Mouse (Mus musculus): ENCODE results near the gene Sik2.

Sik2 gene

DNA sequence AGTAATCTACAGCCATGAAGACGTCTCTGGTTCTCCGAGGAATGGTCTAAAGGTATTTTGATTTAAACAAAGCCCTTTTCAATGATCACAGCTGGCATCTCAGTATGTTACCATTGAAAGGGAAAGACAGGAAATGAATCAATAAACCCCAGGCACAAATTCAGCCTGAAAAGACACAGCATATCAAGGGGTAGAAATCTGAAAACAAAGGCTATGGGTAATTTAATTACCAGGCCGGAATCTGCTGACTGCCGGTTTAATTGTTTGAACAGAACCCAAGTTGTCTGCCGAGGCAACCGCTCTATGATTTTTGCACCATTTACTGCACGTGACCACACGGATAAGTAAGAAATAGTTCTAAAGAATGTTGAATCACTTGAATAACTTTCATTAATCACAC lies 22.8 kb downstream of the Sik2 start:
- no peak for DNase-seq (ENCODE audit: low read depth)

DNA sequence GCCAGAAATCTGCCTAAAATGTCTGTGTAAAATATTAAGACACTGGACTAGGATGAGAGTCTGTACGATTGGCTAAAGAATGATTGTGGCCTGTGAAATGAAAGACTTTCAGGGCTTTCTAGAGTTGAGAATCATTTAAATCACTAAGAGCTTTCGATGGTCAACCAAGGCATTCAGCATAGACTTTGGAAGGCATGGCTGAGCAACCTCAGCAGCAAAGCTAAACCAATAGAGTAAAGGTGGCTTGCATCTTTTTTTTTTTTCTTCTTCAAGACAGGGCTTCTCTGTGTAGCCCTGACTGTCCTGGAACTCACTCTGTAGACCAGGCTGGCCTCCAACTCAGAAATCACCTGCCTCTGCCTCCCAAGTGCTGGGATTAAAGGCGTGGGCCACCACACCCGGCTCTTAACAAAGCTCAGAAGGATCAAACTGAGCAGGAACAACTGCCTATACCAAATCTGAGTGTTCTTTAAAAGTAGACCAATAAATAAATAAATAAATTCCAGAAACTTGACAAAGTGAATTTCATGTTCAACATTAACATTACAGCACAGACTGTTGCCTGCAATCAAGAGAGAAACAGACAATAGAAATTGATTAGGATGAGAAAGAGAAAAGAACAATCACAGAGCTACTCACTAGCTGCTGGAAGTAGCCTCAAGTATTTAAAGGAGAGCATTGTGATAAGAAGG lies 27.2 kb downstream of the Sik2 start:
- DNase-seq (ENCODE audit: low read depth): no peak

DNA sequence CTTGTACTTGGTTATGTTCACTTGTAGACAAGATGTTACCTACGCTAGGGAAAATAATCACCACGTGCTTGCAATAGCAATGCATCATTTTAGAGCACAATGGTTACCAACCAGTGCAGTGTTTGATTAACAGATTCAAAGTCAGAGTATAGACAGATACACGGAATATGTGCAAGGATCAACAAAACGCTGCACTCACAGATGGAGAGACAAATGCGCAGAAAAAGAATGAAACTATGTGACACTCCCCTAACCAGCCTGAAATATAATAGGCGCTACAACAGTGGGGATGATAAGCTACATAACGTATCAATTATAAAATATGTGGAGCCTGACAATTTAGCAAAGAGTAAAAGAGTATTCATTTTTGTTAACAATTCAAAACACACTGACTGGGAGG lies 34.2 kb downstream of the Sik2 start:
- no peak for DNase-seq (ENCODE audit: low read depth)

DNA sequence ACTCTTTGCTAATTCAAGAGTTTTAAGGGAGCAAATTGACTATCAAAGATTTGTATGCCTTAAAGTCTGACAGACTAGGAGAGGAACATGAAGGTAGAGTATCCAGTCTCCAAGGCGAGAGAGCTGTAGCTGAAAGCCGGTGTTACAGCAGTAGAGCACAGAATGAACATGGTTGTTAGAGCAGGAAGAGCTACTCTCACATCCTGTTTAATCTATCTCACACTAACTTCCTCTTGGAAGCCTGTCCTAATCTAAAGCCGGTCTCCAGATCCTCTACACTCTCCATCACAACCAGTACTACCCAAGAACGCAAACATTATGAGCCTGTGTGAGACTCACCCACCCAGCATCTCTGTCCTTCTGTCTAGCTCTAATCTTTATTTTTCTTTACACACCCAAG lies 38.5 kb downstream of the Sik2 start:
- no peak for DNase-seq (ENCODE audit: low read depth)

DNA sequence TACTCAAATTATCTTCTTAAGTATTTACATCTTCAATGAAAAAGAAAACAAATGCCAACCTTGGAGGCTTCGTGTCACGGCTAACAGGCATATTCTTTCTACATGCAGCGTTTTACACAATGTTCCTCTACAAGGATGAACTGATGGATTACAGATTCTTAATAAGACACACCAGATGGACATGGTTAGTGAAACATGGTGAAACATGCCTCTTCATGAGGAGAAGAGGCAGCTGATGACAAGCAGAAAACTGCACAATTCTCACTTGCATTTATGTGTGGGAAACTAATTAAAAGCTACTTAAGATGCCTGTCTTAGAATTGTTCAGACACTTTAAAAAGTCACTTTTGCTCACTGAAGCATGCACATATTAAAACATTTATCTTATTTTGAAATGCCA lies 39.6 kb downstream of the Sik2 start:
- no peak for DNase-seq (ENCODE audit: low read depth)

DNA sequence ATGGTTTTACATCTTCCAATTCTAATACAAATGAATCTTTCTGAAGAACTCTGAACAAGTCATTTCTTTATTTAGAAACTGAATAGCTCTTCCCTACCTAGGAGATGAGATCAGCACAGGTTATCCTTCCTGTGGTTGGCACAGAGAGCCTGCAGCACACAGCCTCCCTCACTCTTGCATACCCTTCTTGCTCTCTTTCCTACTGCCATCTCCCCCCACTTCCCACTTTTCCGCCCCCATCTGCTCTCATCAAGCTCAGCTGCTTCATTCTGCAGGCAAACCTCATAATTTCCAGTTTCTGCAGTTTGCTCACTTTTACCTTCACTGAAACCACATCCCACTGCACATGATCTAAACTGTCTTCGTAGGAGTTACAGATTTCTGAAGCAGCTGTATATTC lies 42.6 kb downstream of the Sik2 start:
- DNase-seq (ENCODE audit: low read depth): no peak

DNA sequence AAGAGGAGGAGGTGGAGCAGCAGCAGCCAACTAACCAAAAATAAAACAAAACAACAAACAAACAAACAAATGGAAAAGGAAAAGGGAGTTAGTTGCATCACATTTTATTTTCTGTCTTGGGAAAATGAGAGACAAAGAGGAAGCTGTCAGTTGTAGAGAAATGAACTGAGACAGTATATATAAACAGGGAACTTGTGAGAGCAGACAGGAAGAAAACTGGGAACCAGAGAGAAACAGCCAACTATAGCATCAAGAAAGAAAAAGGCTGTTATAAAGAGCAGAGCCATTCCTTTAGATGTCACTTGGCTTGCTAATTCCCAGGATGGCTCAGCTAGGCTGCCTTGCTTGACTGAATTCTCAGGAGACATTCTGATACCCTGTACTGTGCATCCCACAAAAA lies 43.5 kb downstream of the Sik2 start:
- DNase-seq (ENCODE audit: low read depth): no peak

DNA sequence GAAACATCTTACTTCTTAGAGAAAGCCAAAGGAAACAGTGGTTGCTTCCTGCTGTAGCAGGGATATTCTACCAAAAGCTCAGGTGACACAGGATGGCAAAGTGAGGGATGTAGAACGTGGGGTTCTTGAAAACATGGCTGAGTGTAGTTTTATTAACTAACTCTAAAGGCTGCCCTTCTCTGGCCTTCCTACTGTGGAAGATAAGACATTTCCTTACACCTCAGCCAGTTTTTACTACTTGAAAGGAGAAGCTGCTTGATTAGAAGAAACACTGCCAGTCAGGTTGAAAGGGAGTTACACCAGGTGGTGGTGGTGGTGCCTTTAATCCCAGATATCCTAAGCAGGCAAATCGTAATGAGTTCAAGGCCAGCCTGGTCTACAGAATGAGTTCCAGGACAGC lies 44.0 kb downstream of the Sik2 start:
- DNase-seq (ENCODE audit: low read depth): no peak

DNA sequence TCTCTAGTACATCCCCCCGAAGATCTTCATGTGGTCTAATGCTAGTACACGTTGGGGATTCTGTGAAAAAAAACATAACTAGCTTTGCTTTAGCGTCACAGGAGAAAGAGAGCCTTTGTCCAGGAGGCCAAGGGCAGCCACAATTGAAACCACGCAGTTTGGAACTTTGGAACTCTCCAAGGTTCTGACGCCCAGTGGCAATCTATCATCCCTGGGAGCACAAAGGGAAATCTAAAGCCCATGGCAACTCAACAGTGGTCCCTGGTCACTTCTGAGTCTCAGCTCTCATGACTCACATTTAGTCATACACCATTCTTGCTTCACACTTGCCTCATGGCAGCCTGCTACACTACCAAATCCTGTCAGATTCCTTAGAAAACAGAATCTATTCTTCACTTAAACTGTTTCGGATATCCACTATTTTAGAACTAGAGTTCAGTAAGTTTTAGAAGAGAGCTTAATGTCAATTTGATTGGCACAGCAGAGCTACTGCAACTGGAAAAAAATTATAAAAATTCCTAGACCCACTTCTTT lies 50.9 kb downstream of the Sik2 start:
- peak; percentile 88 for DNase-seq (ENCODE audit: low read depth)

DNA sequence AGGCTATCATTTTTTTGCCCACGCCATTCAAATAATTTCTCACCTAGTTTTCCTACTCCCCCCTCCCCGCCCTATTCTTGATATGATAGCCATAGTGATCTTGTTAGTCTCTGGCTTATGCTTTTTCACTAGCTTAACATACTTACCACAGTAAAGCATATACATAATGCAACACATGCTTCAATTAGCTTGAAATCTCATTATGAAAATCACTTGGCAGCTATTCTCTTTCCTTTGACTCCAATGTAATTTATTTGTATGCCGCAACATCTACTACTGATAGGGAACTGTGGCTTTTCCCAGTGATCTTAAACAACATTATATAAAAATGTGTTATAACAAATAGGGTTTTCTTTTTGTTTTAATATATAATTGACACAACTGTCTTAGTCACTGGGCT lies 53.7 kb downstream of the Sik2 start:
- DNase-seq (ENCODE audit: low read depth): no peak

DNA sequence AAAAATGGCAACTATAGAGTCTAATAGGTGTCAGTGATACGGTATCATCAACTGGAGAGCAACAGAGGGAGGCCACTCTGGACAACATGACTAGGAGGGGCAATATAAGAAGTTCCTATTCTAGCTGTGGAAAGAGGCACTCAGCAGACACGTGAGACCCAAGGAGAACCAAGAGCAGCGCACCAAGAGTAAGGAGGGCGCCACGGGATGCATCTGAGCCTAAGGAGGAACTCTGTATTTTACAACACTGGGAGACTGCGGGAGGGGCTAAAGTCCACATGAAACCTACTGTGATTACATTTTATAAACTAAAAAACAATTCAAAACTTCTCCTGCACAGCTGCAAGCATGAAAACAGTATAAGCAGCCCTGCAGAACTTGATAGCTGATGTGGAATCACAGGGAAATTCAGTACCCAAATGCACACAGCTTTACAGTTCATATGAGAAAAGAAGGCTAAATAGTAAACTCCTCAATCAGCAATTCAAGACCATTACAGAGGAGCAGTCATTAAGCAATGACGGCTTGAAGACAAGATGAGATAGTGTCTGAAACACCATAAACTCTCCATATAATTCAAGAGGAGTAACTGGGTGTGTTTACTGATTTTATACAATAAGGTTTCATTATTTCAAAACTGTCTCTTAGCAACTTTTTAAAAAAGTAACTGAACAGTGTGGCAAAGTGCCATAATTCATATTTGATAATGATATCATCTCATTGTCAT lies 60.6 kb downstream of the Sik2 start:
- DNase-seq (ENCODE audit: low read depth): no peak

DNA sequence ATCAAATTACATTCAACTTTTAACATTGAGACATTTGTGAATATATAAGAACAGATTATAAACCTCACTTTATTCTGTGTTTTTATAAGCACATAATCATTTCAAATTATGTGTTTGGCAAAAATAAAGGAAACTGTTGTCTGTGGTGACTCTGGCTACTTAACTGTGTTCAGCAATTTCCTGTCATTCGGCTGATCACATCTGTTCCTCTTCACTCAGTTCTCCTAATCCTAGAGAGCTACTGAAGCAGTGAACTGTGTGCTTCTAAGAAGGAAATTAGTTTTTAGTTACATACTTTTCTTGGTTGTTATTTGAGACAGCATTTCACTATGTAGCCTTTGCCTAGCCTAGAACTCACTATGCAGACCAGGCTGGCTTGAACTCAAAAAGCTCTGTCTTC lies 62.5 kb downstream of the Sik2 start:
- no peak for DNase-seq (ENCODE audit: low read depth)

DNA sequence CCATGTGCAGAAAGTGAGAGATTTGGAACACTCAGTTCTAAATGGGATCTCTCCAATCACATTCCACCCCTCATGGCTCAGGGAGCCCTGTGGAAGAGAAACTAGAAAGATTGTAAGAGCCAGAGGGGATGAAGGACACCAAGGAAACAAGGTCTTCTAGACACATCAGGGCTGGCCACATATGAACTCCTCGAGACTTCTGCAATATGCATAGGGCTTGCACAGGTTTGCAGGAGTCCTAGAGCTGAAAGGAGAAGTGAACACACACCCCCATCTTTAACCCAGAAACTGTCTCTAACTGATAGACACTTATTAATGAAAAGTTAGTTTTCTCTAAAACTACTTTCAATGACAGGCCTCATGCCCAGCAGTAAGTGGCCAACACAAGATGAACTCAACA lies 64.0 kb downstream of the Sik2 start:
- no peak for DNase-seq (ENCODE audit: low read depth)

DNA sequence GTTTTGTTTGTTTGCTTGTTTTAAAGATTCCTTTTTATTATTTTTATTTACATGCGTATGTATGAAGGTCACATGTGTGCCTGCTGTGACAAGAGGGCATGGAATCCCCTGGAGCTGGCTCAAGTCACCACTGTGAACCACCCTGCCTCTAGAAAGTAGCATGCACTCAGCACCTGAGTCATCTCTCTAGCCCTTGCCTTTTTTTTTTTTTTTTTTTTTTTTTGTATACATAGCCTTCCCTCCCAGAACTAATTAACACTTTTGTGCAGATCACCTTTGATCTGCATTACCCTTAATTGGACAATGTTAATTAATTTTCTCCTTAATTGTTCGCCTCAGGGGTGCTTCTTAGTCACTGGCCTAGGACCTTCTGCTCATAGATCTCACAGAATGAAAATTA lies 66.2 kb downstream of the Sik2 start:
- DNase-seq (ENCODE audit: low read depth): no peak

DNA sequence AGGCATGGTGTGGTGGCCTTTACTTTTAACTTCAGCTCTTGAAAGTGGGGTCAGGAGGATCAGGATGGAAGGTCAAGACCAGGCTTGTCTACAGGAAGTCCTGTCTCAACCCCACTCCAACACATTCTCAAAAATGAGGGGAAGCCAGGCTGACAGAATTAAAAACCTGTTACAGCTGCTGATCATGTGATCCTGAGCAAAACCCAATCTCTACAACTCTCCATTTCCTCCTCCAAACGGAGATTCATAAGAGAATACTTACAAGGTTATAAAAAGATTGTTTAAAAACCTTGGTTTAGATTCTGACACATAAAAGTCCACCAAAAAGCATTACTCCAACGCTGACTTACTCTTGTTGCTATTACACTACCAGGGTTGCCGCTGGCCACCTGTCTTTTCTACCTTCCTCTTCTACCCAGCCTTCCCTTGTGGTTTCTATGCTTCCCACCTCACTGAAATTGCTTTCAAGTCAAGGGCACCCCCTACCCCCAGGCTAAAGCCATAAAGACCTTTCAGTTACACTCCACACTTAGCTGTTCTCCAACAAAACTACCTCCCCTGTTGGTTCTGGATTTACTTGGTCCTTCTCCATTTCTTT lies 67.0 kb downstream of the Sik2 start:
- DNase-seq (ENCODE audit: low read depth): no peak

DNA sequence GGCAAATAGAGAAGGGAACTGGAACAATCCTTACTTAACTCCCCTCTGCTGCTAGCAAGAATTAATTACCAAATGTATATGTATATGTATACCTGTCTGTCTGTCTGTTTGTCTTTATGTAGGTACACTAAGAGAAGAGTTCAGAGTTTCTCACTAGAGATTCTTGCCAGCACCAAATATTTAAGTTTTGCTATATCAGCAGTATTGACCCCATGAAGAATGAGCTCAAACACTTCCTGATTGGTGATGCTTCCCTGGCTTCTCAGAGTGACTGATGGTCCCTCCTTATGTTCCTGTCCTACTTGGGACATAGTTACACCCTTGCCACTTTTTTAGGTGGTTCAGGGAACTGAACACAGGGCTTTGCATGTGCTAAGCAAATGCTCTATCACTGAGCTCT lies 78.9 kb downstream of the Sik2 start:
- no peak for DNase-seq (ENCODE audit: low read depth)

DNA sequence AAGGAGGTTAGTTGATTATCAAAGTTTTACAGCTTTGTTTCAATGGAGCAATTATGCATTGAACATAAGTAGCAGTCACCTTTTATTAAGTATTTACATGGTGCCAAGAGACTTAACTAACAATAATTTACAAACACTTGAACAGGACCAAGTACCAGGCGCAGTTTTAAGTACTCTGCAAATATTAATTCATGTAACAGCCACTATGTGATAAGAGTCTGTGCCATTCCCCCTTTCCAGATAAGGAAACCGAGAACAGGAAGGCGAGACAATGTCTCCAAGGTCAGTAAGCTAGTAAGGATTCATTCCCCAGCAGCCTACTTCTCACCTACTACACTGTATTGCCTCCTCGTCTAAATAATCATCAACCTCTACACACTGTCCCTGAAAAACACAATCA lies 83.1 kb downstream of the Sik2 start:
- no peak for DNase-seq (ENCODE audit: low read depth)

DNA sequence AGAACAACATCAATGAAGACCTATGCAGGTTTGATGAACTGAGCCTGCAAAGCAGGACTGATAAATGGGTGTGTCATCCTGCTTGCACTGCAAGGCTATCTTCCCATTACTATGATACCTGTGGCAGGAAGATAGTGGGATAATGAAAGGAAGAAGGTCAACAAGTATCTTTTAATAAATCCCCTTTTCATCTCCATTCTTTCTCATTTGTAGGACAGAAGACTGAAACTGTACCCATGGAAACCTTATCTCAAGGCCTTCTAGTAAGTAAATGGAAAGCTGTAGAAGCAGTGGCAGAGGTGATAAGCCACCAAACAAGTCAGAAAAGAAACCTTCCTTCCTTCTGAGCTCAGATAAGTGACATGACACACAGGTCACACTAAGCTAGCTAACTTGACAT lies 84.4 kb downstream of the Sik2 start:
- no peak for DNase-seq (ENCODE audit: low read depth)

DNA sequence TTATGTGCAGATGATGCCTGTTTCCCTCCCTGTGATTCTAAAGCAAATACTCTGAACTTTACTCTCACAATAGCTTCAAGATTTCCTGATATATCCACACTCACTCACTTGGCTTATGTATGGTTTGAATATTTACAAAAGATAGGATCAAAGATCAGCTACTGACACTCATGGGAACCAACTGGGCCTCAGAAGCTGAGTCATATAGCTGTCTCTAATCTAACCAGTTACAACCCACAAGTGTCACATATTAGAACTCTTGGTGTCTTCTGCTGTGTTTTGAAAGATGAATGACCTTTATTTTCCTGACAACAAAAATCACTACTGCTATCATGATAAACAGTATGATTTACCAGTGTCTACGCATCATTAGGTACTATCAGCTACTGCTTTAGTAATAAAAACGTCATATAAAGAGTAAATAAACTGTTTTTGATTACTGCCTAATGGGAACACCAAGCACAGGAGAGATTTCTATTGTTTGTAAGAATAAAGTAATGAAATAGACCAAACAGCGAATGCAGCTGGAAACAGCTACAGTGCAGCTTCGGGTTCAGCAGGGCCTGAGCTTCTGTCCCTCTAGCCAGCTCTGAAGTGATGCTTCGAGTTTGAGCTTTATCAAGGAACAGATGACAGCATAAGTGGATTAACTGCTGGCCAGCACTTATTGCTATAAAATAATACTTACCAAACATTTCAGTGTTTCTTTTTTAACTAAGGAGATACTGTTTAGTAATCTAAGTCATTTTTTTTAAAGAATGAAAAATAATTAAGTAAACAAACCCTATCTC lies 86.3 kb downstream of the Sik2 start:
- no peak for DNase-seq (ENCODE audit: low read depth)

DNA sequence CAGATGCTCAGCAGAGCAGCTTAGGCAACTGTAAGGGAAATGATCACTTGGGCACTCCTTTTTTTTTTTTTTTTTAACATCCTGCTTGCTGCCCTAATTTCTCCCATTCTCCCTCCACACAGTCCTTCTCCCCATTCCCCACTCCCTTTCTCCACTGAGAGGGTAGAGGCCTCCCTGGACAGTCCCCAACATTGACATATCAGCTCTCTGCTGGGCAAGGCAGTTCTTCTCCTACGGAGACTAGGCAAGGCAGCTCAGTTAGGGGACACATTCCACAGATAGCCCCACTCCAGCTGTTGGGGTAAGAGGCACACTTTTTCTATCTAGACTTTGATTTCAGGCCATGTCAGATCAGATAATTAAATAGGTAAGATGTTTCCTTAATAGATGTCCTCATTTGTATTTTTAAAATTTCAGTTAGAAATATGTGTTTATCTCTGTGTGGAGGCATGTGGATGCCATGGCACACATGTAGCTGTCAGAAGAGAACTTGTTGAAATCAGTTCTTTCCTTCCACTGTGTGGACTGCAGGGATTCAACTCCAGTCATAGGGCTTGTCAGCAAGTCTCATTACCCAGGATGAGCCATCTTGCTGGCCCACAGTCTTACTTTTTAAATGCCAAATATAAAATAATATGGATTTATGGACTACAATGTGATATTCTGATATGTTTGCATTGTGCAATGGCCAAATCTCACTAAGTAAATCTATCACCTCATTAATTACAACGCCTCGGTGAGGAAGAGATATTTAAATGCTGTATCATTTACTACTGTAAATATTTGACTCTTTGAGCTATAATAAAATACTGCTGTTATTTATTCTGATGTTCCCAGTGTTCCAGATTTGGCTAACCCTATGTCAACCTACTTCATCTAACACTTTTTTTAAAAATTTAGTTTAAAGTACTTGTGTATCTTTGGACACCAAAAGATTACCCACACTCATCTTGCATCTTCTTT lies 87.7 kb downstream of the Sik2 start:
- no peak for DNase-seq (ENCODE audit: low read depth)

DNA sequence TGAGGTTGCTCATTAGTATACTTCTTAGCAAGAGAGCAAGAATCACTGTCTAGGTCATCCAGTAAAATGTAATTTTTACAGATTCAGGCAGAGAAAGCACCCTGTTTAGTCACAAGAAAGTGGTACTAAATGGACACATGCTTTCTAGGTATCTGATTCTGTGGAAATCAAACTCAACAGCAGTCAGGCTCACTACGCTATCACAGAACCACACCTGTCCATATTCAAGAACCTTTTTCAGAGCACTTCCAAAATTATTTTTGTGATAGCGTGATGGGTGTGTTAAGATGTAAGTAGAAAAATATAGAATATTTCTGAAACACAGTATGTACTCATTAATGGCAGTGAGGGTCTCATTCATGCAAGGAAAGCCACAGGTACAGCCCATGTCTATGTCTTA lies 89.3 kb downstream of the Sik2 start:
- no peak for DNase-seq (ENCODE audit: low read depth)
